8 mouse cellular contexts compared by ENCODE assay signal in the genomic region with DNA sequence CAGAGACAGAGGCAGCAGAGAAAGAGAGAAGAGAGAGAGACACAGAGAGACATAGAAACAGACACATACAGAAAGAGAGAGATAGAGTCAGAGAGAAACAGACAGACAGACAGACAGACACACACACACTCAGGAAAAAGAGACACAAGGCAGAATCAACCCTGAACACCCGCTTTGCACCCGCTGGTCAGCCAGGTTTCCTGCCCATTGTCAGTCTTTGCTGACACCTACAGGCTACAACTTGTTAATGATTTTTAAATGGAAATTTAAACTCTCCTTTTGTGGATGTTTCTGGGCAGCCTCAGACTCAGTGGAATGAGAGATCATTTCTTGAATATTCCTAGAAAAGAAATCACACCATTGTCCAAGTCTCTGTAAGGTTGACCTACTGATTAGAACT. TPM values are rescaled to one million over a fixed set of nuclear protein-coding genes. Genes with fewer than 3 reads are reported as not detected.
DNase-seq lines count a peak whose midpoint lies in the region; ATAC-seq lines count a peak whose summit lies in the region.

No protein-coding gene starts in this region.

- DNase-seq in cerebellum, adult 9-10 months, result peak; percentile 20
- peak; percentile 37 for DNase-seq in midbrain, embryonic 10.5 days (ENCODE audit: low spot score)
- peak; percentile 30 for DNase-seq in adrenal gland, postnatal 25 days
- DNase-seq in heart, postnatal 14 days, result peak; percentile 39 to 58
- peak; percentile 64 for DNase-seq in lung, postnatal 10 days
- DNase-seq in thymus, postnatal 4 days, result peak; percentile 60

- no peak for ATAC-seq in cerebellum, adult (ENCODE audit: insufficient number of reproducible peaks, low FRiP score, low TSS enrichment)
- no peak for ATAC-seq in midbrain, embryonic 13.5 days

- H3K4me2 ChIP-seq in midbrain, embryonic 13.5 days (replicated peaks), result no peak overlapping the region

- H3K4me3 ChIP-seq in midbrain, embryonic 10.5 days, result no peak overlapping the region
- no peak overlapping the region for H3K4me3 ChIP-seq in midbrain, embryonic 13.5 days (replicated peaks)

- H3K9me3 ChIP-seq in midbrain, embryonic 10.5 days (replicated peaks), result peaks cover 8% of the 10 kb centered on the region; the same call in 1 of the 2 replicates
- peaks cover 7% of the 10 kb centered on the region; the same call in 1 of the 2 replicates for H3K9me3 ChIP-seq in midbrain, embryonic 13.5 days

- H3K27ac ChIP-seq in midbrain, embryonic 10.5 days (replicated peaks), result no peak overlapping the region
- H3K27ac ChIP-seq in midbrain, embryonic 13.5 days, result no peak overlapping the region

- no peak overlapping the region for H3K9ac ChIP-seq in midbrain, embryonic 13.5 days (replicated peaks)

- no peaks in the 10 kb centered on the region for H3K27me3 ChIP-seq in midbrain, embryonic 10.5 days (ENCODE audit: low read depth, poor library complexity, severe bottlenecking)
- 0 out of 2 replicates have a peak, but pooled peaks cover 5% of the 10 kb centered on the region for H3K27me3 ChIP-seq in midbrain, embryonic 13.5 days

- no peaks in the 10 kb centered on the region for H3K36me3 ChIP-seq in midbrain, embryonic 10.5 days
- no peaks in the 10 kb centered on the region for H3K36me3 ChIP-seq in midbrain, embryonic 13.5 days

- WGBS in midbrain, embryonic 10.5 days, result 6% methylated on average over 2 of the region's 2 CpGs
- 2% methylated on average over 2 of the region's 2 CpGs for WGBS in midbrain, embryonic 13.5 days

- intact Hi-C loops in heart, postnatal 14 days (cut with DNase I), result loop anchor here (1.0 to 2.0 kb wide), 3 partner anchors 34 to 92 kb away; no protein-coding TSS in a partner anchor

- H3K4me1 ChIP-seq in midbrain, embryonic 10.5 days, result no peaks in the 10 kb centered on the region
- no peaks in the 10 kb centered on the region for H3K4me1 ChIP-seq in midbrain, embryonic 13.5 days (replicated peaks)

RNA-seq across cellular contexts. Expression of a gene that starts 16.4 kb away (rescaled TPM):
- polyA plus RNA-seq in midbrain, embryonic 10.5 days (2016; fragmentation: Nextera tagmentation; extraction: Ambion mirVana), result 0.39 TPM in 1 of 2 replicates, not detected in the other
- 0.43 TPM in 1 of 2 replicates, not detected in the other for polyA plus RNA-seq in midbrain, embryonic 13.5 days (2015; fragmentation: Nextera tagmentation; extraction: Ambion mirVana)
- total RNA-seq in adrenal gland, postnatal 25 days (2021), result 2.4 and 3.0 TPM in 2 replicates
- total RNA-seq in heart, postnatal 14 days (2021), result 1 to 10 TPM; 1.4 to 1.8 TPM

RNA-seq across cellular contexts. Expression of a gene that starts 18.1 kb away (rescaled TPM):
- polyA plus RNA-seq in midbrain, embryonic 10.5 days (2016; fragmentation: Nextera tagmentation; extraction: Ambion mirVana), result 0.93 and 1.3 TPM in 2 replicates
- polyA plus RNA-seq in midbrain, embryonic 13.5 days (2015; fragmentation: Nextera tagmentation; extraction: Ambion mirVana), result 0.46 and 0.57 TPM in 2 replicates
- total RNA-seq in adrenal gland, postnatal 25 days (2021), result 14.4 and 20.9 TPM in 2 replicates
- 1 to 10 TPM; 5.4 to 5.5 TPM for total RNA-seq in heart, postnatal 14 days (2021)

RNA-seq across cellular contexts. Expression of a gene that starts 18.3 kb away (rescaled TPM):
- 0.49 and 0.52 TPM in 2 replicates for polyA plus RNA-seq in midbrain, embryonic 10.5 days (2016; fragmentation: Nextera tagmentation; extraction: Ambion mirVana)
- polyA plus RNA-seq in midbrain, embryonic 13.5 days (2015; fragmentation: Nextera tagmentation; extraction: Ambion mirVana), result 0.73 and 1.5 TPM in 2 replicates
- 7.0 and 14.5 TPM in 2 replicates for total RNA-seq in adrenal gland, postnatal 25 days (2021)
- total RNA-seq in heart, postnatal 14 days (2021), result 1 to 10 TPM; 6.5 to 7.2 TPM

RNA-seq across cellular contexts. Expression of a gene that starts 26.2 kb away (rescaled TPM):
- polyA plus RNA-seq in midbrain, embryonic 10.5 days (2016; fragmentation: Nextera tagmentation; extraction: Ambion mirVana), result 0.12 TPM in 1 of 2 replicates, not detected in the other
- polyA plus RNA-seq in midbrain, embryonic 13.5 days (2015; fragmentation: Nextera tagmentation; extraction: Ambion mirVana), result 0.14 and 0.32 TPM in 2 replicates
- 1.7 TPM in 1 of 2 replicates, not detected in the other for total RNA-seq in adrenal gland, postnatal 25 days (2021)
- 1 to 10 TPM in 1 of 2 experiments, under 1 TPM in 1; 0.96 to 1.6 TPM for total RNA-seq in heart, postnatal 14 days (2021)

RNA-seq across cellular contexts. Expression of a gene that starts 28.2 kb away (rescaled TPM):
- 1.4 and 3.0 TPM in 2 replicates for polyA plus RNA-seq in midbrain, embryonic 10.5 days (2016; fragmentation: Nextera tagmentation; extraction: Ambion mirVana)
- polyA plus RNA-seq in midbrain, embryonic 13.5 days (2015; fragmentation: Nextera tagmentation; extraction: Ambion mirVana), result 1.5 and 2.4 TPM in 2 replicates
- total RNA-seq in adrenal gland, postnatal 25 days (2021), result 11.7 and 23.5 TPM in 2 replicates
- total RNA-seq in heart, postnatal 14 days (2021), result 10 to 100 TPM in 1 of 2 experiments, 1 to 10 TPM in 1; 8.9 to 13.0 TPM
